Mouse (Mus musculus): ENCODE measurements at regions not wholly inside any gene's neighbourhood (a gene's known extent, or its start where the extent isn't known, plus 50 kb on each side); places are given as distances from the start of the nearest gene placed in this dataset.

DNA sequence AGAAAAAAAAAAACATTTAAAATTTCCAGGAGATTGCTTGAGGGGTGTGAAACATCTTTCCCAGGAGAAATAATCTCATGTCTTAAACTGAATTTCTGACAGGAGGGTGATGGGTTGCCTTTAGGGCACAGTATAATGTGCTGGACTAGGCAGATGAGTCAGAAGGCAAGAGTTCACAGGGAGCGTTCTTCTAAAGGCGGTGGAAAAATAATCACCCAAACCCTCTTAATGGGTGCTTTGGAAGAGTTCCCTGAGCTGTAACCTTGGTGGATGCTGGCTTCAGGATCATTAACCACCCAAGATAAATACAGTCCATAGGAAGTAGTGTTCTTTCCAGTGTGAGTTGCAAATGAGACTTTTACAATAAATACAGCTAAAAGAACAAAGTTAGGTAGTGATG is 378.8 kb downstream of the Fam198b start:
- TF ChIP-seq CTCF (IDR thresholded peaks at IDR 0.05; ENCODE audit: low read depth), result no peak
- 73% methylated on average over 2 of the region's 2 CpGs for WGBS
- no peaks in the 10 kb centered on the region for H3K9me3 ChIP-seq (ENCODE audit: control insufficient read depth)
- no peaks in the 10 kb centered on the region for H3K4me1 ChIP-seq (replicated peaks; ENCODE audit: control insufficient read depth, insufficient read depth, low read length)
- H3K4me2 ChIP-seq (replicated peaks; ENCODE audit: low read depth), result no peak overlapping the region
- H3K4me3 ChIP-seq (ENCODE audit: low read depth, low read length), result no peak overlapping the region
- H3K27me3 ChIP-seq (replicated peaks; ENCODE audit: control insufficient read depth, insufficient read depth, low read length), result no peaks in the 10 kb centered on the region
- H3K27ac ChIP-seq (ENCODE audit: low read depth, low read length), result no peak overlapping the region
- no peak overlapping the region for H3K9ac ChIP-seq (ENCODE audit: low read depth, low read length)
- ATAC-seq, result no peak
- H3K36me3 ChIP-seq (ENCODE audit: control insufficient read depth, insufficient read depth), result no peaks in the 10 kb centered on the region

GRCm38 (mm10) chr3:80284656-80285055 is 400.3 kb downstream of the Fam198b start:
- H3K4me1 ChIP-seq (replicated peaks; ENCODE audit: control insufficient read depth, insufficient read depth, low read length), result no peaks in the 10 kb centered on the region
- H3K36me3 ChIP-seq (ENCODE audit: control insufficient read depth, insufficient read depth), result no peaks in the 10 kb centered on the region
- no peak overlapping the region for H3K27ac ChIP-seq (ENCODE audit: low read depth, low read length)
- ATAC-seq, result no peak
- no peak for TF ChIP-seq CTCF (IDR thresholded peaks at IDR 0.05; ENCODE audit: low read depth)
- H3K4me3 ChIP-seq (ENCODE audit: low read depth, low read length), result no peak overlapping the region
- H3K9ac ChIP-seq (ENCODE audit: low read depth, low read length), result no peak overlapping the region
- WGBS, result 43% methylated on average over 1 of the region's 1 CpGs
- H3K9me3 ChIP-seq (ENCODE audit: control insufficient read depth), result no peaks in the 10 kb centered on the region
- H3K27me3 ChIP-seq (replicated peaks; ENCODE audit: control insufficient read depth, insufficient read depth, low read length), result no peaks in the 10 kb centered on the region
- H3K4me2 ChIP-seq (replicated peaks; ENCODE audit: low read depth), result no peak overlapping the region

GRCm38 (mm10) chr3:80285246-80285645 is 400.9 kb downstream of the Fam198b start:
- Histone ChIP-seq H3K36me3 (ENCODE audit: control insufficient read depth, insufficient read depth) (no peaks in the 10 kb centered on the region), H3K27me3 (replicated peaks; ENCODE audit: control insufficient read depth, insufficient read depth, low read length) (no peaks in the 10 kb centered on the region), H3K4me3 (ENCODE audit: low read depth, low read length) (no peak overlapping the region), H3K9me3 (ENCODE audit: control insufficient read depth) (no peaks in the 10 kb centered on the region), H3K27ac (ENCODE audit: low read depth, low read length) (no peak overlapping the region), H3K9ac (ENCODE audit: low read depth, low read length) (no peak overlapping the region), H3K4me2 (replicated peaks; ENCODE audit: low read depth) (no peak overlapping the region), H3K4me1 (replicated peaks; ENCODE audit: control insufficient read depth, insufficient read depth, low read length) (no peaks in the 10 kb centered on the region)
- ATAC-seq, result no peak
- WGBS, result 76% methylated on average over 3 of the region's 3 CpGs
- TF ChIP-seq CTCF (IDR thresholded peaks at IDR 0.05; ENCODE audit: low read depth), result no peak

DNA sequence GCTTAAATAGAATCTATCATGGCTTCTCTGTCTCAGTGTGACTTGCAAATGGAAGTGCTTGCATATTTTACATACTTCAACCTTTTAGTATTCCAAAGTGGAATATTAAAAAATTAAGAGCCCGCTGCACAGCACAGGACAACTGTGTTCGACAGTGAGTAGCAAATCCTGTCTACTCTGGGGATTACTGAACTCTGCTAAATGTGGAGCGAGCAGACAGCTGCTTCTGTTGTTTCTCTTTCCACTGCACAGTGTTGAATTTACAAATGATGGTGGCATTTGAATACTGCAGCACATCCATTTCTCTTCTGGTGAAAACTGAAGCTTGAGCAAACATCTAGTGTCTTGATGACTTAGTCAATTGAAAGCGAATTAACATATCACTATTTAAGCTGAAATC is 409.2 kb downstream of the Fam198b start:
- WGBS, result 73% methylated on average over 4 of the region's 4 CpGs
- ATAC-seq, result no peak
- H3K4me3 ChIP-seq (ENCODE audit: low read depth, low read length), result no peak overlapping the region

DNA sequence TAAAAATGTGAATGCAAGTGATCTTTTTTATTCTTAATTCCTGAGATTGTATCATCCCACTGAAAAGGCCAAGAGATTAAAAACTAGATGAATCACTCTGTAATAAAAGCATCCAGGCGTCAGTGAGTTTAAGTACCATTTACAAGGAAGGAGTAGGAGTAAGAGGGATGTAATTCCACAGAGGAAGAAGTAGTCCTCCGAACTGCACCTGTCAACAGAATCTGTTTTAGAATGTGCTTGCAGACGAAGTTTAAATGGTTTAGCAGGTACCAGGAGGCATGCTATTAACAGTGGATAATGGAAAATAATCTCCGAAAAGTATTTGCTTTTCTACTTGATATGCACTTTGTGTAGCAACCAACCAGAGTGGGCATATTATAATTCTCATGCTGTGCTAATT is 423.3 kb downstream of the Fam198b start:
- no peak overlapping the region for H3K27ac ChIP-seq (ENCODE audit: low read depth, low read length)
- no peaks in the 10 kb centered on the region for H3K27me3 ChIP-seq (replicated peaks; ENCODE audit: control insufficient read depth, insufficient read depth, low read length)
- WGBS, result 71% methylated on average over 4 of the region's 4 CpGs
- H3K9ac ChIP-seq (ENCODE audit: low read depth, low read length), result no peak overlapping the region
- H3K4me3 ChIP-seq (ENCODE audit: low read depth, low read length), result no peak overlapping the region
- no peaks in the 10 kb centered on the region for H3K4me1 ChIP-seq (replicated peaks; ENCODE audit: control insufficient read depth, insufficient read depth, low read length)
- TF ChIP-seq CTCF (IDR thresholded peaks at IDR 0.05; ENCODE audit: low read depth), result no peak
- no peaks in the 10 kb centered on the region for H3K36me3 ChIP-seq (ENCODE audit: control insufficient read depth, insufficient read depth)
- no peak overlapping the region for H3K4me2 ChIP-seq (replicated peaks; ENCODE audit: low read depth)
- no peaks in the 10 kb centered on the region for H3K9me3 ChIP-seq (ENCODE audit: control insufficient read depth)
- no peak for ATAC-seq

More for the DNA sequence above, 409.2 kb downstream of the Fam198b start:
- Histone ChIP-seq H3K27me3 (replicated peaks; ENCODE audit: control insufficient read depth, insufficient read depth, low read length) (no peaks in the 10 kb centered on the region), H3K4me2 (replicated peaks; ENCODE audit: low read depth) (no peak overlapping the region), H3K9ac (ENCODE audit: low read depth, low read length) (no peak overlapping the region), H3K9me3 (ENCODE audit: control insufficient read depth) (no peaks in the 10 kb centered on the region), H3K27ac (ENCODE audit: low read depth, low read length) (no peak overlapping the region), H3K36me3 (ENCODE audit: control insufficient read depth, insufficient read depth) (no peaks in the 10 kb centered on the region), H3K4me1 (replicated peaks; ENCODE audit: control insufficient read depth, insufficient read depth, low read length) (no peaks in the 10 kb centered on the region)
- no peak for TF ChIP-seq CTCF (IDR thresholded peaks at IDR 0.05; ENCODE audit: low read depth)

GRCm38 (mm10) chr3:80309931-80310330 is 425.6 kb downstream of the Fam198b start:
- H3K9ac ChIP-seq (ENCODE audit: low read depth, low read length), result no peak overlapping the region
- H3K36me3 ChIP-seq (ENCODE audit: control insufficient read depth, insufficient read depth), result no peaks in the 10 kb centered on the region
- no peaks in the 10 kb centered on the region for H3K9me3 ChIP-seq (ENCODE audit: control insufficient read depth)
- no peak overlapping the region for H3K4me3 ChIP-seq (ENCODE audit: low read depth, low read length)
- ATAC-seq, result no peak
- H3K4me1 ChIP-seq (replicated peaks; ENCODE audit: control insufficient read depth, insufficient read depth, low read length), result no peaks in the 10 kb centered on the region
- H3K4me2 ChIP-seq (replicated peaks; ENCODE audit: low read depth), result no peak overlapping the region
- TF ChIP-seq CTCF (IDR thresholded peaks at IDR 0.05; ENCODE audit: low read depth), result no peak
- no peaks in the 10 kb centered on the region for H3K27me3 ChIP-seq (replicated peaks; ENCODE audit: control insufficient read depth, insufficient read depth, low read length)
- H3K27ac ChIP-seq (ENCODE audit: low read depth, low read length), result no peak overlapping the region
- 72% methylated on average over 4 of the region's 4 CpGs for WGBS

GRCm38 (mm10) chr3:80311689-80312088 is 427.4 kb downstream of the Fam198b start:
- H3K27ac ChIP-seq (ENCODE audit: low read depth, low read length), result no peak overlapping the region
- no peaks in the 10 kb centered on the region for H3K27me3 ChIP-seq (replicated peaks; ENCODE audit: control insufficient read depth, insufficient read depth, low read length)
- H3K4me2 ChIP-seq (replicated peaks; ENCODE audit: low read depth), result no peak overlapping the region
- 85% methylated on average over 2 of the region's 2 CpGs for WGBS
- TF ChIP-seq CTCF (IDR thresholded peaks at IDR 0.05; ENCODE audit: low read depth), result no peak
- H3K4me3 ChIP-seq (ENCODE audit: low read depth, low read length), result no peak overlapping the region
- no peaks in the 10 kb centered on the region for H3K36me3 ChIP-seq (ENCODE audit: control insufficient read depth, insufficient read depth)
- no peaks in the 10 kb centered on the region for H3K9me3 ChIP-seq (ENCODE audit: control insufficient read depth)
- no peak for ATAC-seq
- no peaks in the 10 kb centered on the region for H3K4me1 ChIP-seq (replicated peaks; ENCODE audit: control insufficient read depth, insufficient read depth, low read length)
- H3K9ac ChIP-seq (ENCODE audit: low read depth, low read length), result no peak overlapping the region
